Mouse (Mus musculus) lung, postnatal 10 days (tissue): Measurements from ENCODE around the gene Ap4m1.
"Not testable (repeated sequence)": the region's sequence is repeated elsewhere in the genome, so short reads cannot be mapped to it uniquely, and the experiment has no call there.

ENCODE experiments used
- DNase-seq: peaks from one replicate; pipeline ENCODE4 v3.0.0; 2021

Gene Ap4m1

GRCm38 (mm10) chr5:138199576-138199975, 27.8 kb downstream of the Ap4m1 start:
- no peak for DNase-seq

- DNase-seq: no peak
These were observed 30.3 kb downstream of the Ap4m1 start for GRCm38 (mm10) chr5:138202086-138202485.

- DNase-seq: no peak
These were observed 35.5 kb downstream of the Ap4m1 start for GRCm38 (mm10) chr5:138207253-138207652.

- no peak for DNase-seq
These were observed 36.1 kb downstream of the Ap4m1 start for GRCm38 (mm10) chr5:138207873-138208272.

- DNase-seq: not testable (repeated sequence)
These were observed 44.8 kb downstream of the Ap4m1 start for GRCm38 (mm10) chr5:138216632-138217031.

- DNase-seq: no peak
These were observed 48.1 kb downstream of the Ap4m1 start for GRCm38 (mm10) chr5:138219864-138220263.

GRCm38 (mm10) chr5:138222111-138222510, 50.3 kb downstream of the Ap4m1 start:
- peak; percentile 91 for DNase-seq

- no peak for DNase-seq
These were observed 51.5 kb downstream of the Ap4m1 start for GRCm38 (mm10) chr5:138223287-138223686.

- no peak for DNase-seq
These were observed 53.9 kb downstream of the Ap4m1 start, which contains the start of gene Nxpe5 for GRCm38 (mm10) chr5:138225700-138226099. Gene Nxpe5, plus strand, starts transcription at chr5:138225898.

GRCm38 (mm10) chr5:138226491-138226890, 54.7 kb downstream of the Ap4m1 start:
- DNase-seq: no peak

GRCm38 (mm10) chr5:138227367-138227766, 55.6 kb downstream of the Ap4m1 start:
- no peak for DNase-seq

- DNase-seq: peak; percentile 41
These were observed 56.2 kb downstream of the Ap4m1 start for GRCm38 (mm10) chr5:138228026-138228425.

- no peak for DNase-seq
These were observed 57.7 kb downstream of the Ap4m1 start for GRCm38 (mm10) chr5:138229511-138229910.
